Mouse (Mus musculus) left cerebral cortex, postnatal 14 days (tissue): ENCODE measurements around the gene Ifitm2. TPM values are rescaled to one million over a fixed set of nuclear protein-coding genes. Genes with fewer than 3 reads are reported as not detected.
A peak's percentile ranks its signal among the peaks of the same experiment; 100 is the strongest.
"Not testable (repeated sequence)": the region's sequence is repeated elsewhere in the genome, so short reads cannot be mapped to it uniquely, and the experiment has no call there.

Experiments
- DNase-seq, 2 experiments: peaks; one replicate each; pipeline ENCODE4 v3.0.0; 2021 to 2022; ENCODE audit warnings: low spot score in 2 of 2, mixed read lengths in 1 of 2
- intact Hi-C: fragments of 180-260 bp; cut with DNase I; formaldehyde crosslinking; loops from one replicate; pipeline ENCODE4 v1.15.1; 2025
- total RNA-seq, 2 experiments: library from RNA; stranded (reverse); gene quantifications; 2 replicates each; pipeline ENCODE4 v1.2.3; 2021

The Ifitm2 gene
- total RNA-seq, 2 experiments from 2014 or later = 11.5 to 15.0 TPM

DNA sequence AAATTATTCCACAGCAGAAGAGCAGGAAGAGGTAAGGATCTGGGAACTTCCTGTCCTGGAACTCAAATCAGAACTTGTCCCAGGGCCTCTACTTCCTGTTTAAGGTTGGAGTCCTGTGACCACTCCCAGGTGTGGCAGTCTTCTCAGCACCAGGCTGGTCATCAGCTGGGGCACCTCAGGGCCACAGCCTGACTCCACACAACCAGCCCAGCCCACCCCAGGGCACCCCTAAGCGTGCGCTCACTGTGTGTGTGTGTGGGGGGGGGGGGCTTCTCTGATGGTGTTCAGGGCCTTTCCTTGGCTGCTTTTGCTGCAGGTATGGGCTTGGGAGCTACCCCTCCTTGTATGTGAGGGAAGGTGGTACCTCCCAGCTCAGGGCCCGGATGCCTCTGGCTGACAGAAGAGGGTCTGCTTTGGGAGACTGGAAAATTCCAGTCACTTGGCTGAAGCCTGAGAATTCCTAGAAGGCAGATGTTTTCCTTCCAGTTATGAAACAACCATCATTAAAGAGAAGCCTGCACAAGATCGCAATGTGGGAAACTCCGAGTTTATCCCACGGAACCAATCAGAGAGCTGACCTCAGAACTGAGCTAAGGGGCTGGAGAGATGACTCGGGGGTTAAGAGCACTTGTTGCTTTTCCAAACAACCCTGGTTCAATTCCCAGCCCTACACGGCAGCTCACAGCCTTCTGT lies 15.8 kb upstream of the Ifitm2 start:
- intact Hi-C loops = no loop called here
- DNase-seq = no peak

DNA sequence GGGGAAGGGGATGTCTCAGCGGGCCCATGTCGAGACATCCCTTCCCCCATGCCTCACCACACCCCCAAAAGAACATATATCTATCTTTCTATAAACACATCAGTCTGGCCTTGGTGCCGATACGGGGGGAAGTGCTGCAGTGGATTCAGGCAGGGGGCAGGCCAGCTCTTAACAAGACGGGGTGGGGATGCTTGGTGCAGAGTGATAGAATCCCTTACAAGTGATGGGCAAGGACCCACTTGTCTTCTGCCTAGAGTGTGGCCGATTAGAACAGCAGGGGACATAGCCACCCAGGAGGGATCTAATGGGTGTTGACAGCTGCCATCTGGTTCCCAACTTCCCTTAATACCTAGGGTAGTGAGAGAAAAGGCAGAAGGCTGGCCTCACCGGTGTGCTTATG lies 15.1 kb upstream of the Ifitm2 start:
- intact Hi-C loops = no loop called here
- no peak for DNase-seq

GRCm38 (mm10) chr7:140968710-140969109 lies 12.9 kb upstream of the Ifitm2 start:
- intact Hi-C loops, DNase-seq: not testable (repeated sequence)

DNA sequence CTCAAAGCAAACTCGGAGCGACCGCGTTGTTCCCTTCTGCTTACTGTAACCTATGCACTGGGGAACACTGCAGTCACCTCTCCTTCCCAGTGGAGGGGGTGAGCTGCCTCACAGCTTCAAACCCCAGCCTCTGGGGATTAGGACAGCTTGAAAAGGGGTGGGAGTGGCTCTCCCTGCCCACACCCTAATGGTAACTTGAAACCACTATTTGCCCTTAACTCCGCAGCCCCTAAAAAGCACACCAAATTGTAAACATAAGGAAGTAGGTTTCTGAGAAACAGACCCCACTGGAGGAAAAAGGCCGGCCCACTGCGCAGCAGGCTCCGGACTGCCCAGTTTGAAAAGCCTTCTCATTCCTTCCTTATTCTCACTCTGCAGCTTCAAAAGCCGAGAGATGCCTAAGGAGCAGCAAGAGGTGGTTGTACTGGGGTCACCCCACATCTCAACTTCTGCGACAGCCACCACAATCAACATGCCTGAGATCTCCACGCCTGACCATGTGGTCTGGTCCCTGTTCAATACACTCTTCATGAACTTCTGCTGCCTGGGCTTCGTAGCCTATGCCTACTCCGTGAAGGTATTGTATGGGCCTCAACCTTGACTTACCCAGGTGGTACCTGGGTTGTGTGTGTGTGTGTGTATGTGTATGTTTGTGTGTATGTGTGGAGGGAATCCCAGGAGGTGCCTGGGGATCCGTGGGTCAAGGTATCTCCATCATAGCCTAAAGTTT lies 12.2 kb upstream of the Ifitm2 start:
- intact Hi-C loops = no loop called here

DNA sequence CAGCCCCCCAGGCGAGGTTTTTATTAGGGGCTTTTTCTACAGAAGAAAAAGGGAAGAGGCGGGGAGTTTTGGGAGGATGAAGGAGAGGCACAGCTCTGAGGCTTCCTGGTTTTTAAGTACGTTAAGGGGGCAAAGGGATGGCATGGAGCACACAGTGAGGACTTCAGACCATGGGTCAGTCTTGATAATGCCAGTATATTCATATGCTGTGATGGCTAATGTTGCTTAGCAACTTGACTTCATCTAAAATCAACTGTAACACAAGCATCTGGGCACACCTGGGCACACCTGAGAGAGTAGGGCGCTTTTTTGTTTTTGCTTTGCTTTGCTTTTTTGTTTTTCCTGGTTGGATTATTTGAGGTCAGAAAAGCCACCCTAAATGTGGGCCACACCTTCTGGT lies 11.1 kb upstream of the Ifitm2 start, which contains the start of gene Ifitm1:
Gene Ifitm1 (plus strand): TSS at position 301 of the 400 bp plus-strand sequence.
- intact Hi-C loops = no loop called here
- no peak for DNase-seq

More for the DNA sequence above, 12.2 kb upstream of the Ifitm2 start:
- no peak for DNase-seq

GRCm38 (mm10) chr7:140962733-140963132 lies 6.9 kb upstream of the Ifitm2 start:
- intact Hi-C loops = no loop called here
- no peak for DNase-seq

GRCm38 (mm10) chr7:140961416-140961815 lies 5.6 kb upstream of the Ifitm2 start:
- intact Hi-C loops = no loop called here
- DNase-seq = no peak

- intact Hi-C loops = no loop called here
- DNase-seq = no peak
Observed at GRCm38 (mm10) chr7:140960026-140960425, 4.2 kb upstream of the Ifitm2 start.

GRCm38 (mm10) chr7:140959181-140959901 lies 3.6 kb upstream of the Ifitm2 start:
- peak in 1 of 2 experiments; percentile 33 for DNase-seq
- intact Hi-C loops = loop anchor here (2.0 to 5.0 kb wide), 3 partner anchors 48 to 218 kb away; no protein-coding TSS in a partner anchor

DNA sequence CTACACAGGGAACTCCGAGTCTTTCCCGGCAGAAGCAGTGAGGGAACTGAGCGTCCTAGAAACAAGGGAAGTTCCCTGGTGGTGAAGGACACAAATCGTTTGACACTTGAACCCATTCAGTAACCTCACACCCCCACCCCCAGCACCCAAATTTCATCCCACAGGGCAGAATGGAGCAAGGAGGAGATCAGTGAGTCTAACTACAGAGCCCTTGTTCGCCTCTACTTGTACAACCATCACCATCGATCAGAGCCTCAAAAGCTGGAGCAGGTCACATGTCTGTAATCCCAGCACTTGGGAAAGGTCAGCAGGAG lies 726 bp upstream of the Ifitm2 start:
- intact Hi-C loops = loop anchor here (5.0 kb wide), 2 partner anchors 51 to 221 kb away; no protein-coding TSS in a partner anchor
- no peak for DNase-seq

DNA sequence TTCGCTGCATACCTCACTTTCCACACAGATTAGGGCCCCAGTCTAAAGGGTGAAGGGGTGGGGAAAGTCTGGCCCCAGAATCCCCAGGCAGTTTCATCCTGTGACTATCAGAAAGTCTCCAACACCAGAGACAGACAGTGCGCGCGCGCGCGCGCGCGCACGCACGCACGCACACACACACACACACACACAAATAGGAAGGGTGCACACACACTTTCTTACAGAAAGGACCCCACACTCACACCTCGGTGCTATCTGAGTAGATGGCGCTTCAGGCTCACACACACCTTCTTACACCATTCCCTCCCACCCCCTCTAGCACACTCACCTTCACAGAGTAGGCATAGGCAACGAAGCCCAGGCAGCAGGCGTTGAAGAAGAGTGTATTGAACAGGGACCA lies 445 bp downstream of the Ifitm2 start:
- no peak for DNase-seq
- intact Hi-C loops = loop anchor here (5.0 kb wide), 2 partner anchors 52 to 222 kb away; no protein-coding TSS in a partner anchor

- DNase-seq = no peak
- intact Hi-C loops = loop anchor here (5.0 kb wide), 2 partner anchors 53 to 223 kb away; no protein-coding TSS in a partner anchor
Observed at GRCm38 (mm10) chr7:140954733-140955071, 1.1 kb downstream of the Ifitm2 start.

DNA sequence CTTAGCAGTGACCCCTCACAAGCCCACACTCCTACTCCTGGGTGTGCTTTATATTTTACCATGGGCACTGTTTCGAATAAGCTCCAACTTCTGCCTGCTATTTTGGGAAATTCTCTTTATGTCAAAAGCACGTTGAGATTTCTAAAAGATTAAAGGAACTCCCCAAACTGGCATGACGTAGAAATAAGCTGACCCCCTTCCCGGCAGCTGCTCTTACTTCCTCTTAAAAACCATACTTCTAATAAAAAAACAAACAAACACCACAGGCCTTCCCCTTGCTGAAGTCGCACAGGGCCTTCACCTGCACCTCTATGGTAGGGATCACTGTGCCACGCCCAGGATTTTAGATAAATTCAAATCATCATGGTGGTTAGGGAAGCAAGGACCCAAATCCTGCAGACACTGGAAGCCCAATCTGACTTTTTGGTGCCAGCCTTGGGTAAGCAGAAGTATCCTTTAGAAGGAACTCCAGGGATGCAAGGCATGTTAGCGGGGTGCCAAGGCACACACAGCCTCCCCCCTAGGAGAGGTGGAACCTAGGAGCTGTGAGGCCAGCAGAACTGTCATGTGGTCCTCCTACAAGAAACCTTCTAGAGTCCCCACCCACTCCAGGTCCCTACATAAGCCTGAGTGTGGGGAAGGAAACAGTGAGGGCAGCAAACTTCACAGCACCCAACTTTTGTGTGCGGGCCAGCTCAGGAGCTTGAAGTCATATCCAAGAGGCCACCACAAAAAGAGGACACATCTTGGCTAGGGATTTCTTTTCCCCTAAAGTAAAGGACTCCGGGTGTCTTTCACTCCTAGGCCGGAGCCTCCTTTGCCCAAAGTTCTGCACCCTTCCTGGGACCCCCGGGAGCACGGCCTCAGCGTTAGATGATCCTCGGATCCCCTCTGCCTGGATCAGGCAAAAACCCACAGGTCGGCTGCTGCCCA lies 1.7 kb downstream of the Ifitm2 start:
- intact Hi-C loops = no loop called here
- no peak for DNase-seq

GRCm38 (mm10) chr7:140953133-140953532 lies 2.7 kb downstream of the Ifitm2 start:
- intact Hi-C loops = no loop called here

DNA sequence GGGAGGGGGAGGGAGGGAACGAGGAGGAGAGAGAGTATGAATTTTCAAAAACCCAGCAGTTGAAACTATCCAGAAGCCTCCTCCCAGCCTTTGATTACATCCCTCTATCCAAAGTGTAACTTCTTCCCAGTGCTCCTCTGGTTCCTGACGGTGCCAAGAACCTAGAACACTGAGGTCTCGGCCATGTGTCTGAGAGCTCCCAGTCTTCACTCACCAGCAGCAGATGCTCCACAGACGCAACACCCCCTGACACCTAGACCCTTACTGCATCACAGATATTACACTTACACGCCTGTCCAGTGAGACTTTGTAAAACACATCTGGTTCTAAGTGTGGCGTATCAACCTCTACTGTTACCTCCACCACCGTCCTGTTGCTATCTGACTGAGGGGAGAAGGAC lies 3.3 kb downstream of the Ifitm2 start:
- DNase-seq = no peak
- intact Hi-C loops = no loop called here

More at GRCm38 (mm10) chr7:140953133-140953532, 2.7 kb downstream of the Ifitm2 start:
- DNase-seq = no peak

- no peak for DNase-seq
Observed at GRCm38 (mm10) chr7:140951765-140952164, 4.0 kb downstream of the Ifitm2 start.

DNA sequence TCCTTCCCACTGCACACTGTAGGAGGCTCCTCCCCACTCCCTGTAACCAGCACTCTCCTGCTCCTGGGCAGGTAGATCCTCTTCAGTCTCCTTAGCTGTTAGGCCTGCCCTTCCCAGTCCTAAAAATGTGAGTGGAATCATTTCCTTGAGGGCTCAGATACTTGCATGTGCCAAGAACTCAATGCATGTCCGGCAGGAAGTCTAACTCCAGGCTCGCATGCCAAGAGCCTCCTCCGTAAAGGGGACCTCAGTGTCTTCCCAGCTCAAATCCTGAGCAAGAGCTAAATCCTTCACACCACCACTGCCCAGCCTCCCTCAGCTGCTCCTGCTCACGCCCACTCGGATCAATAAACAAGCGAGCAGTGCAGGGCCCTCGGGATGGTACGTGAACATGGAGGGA lies 4.7 kb downstream of the Ifitm2 start:
- intact Hi-C loops = no loop called here
- no peak for DNase-seq

More at GRCm38 (mm10) chr7:140951765-140952164, 4.0 kb downstream of the Ifitm2 start:
- intact Hi-C loops = no loop called here

DNA sequence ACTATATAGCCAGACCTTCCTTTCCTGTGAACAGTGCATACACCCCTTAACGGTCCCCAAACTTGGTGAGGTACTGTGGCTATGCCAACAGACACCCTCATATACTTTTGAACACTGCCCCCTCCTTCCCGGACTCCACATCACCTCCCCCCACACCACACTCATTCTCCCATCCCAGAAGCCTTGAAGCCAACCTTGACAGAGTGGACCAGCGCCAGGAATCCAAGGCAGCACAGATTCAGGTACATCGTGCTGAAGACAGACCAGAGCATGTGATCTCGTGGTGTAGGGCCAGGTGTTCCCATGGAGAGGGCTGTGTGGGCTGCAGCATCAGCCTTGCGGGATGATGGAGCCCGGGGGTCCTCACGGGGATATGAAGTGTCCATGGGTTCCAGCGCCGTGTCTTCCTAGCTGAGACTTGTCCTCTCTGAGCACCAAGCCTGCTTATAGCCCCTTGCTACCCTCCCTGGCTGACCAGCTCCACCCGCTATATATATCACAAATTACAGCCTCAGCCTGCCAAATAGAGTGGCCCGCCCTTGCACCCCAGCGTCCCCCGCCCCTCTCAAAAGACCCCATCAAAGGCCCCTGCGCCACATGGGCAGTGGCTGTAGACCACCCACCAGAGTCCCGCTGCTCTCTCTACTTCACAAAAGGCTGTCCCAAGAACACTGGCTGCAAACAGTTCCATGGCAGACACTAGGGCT lies 5.8 kb downstream of the Ifitm2 start, which contains the start of gene Ifitm5:
Gene Ifitm5 (minus strand): TSS at position 468 of the 707 bp plus-strand sequence.
- DNase-seq = no peak
- intact Hi-C loops = no loop called here
